ENCODE assay signal across 14 mouse cellular contexts in genomic region chr8:57628787-57629664, GRCm38 (mm10).
"Had no signal": no experiment of that assay in that cellular context is flagged by ENCODE, and none has a peak within 500 bp of the region (broad histone marks: within the 10 kb centered on the region; RNA-seq: fewer than 3 reads in every experiment).

No protein-coding gene starts in this region.

- H3K4me2 ChIP-seq: limb, embryonic 13.5 days; midbrain, embryonic 11.5 days; midbrain, embryonic 15.5 days; neural tube, embryonic 12.5 days had no signal

- H3K27me3 ChIP-seq: limb, embryonic 13.5 days; midbrain, embryonic 15.5 days; neural tube, embryonic 12.5 days had no signal

- H3K9ac ChIP-seq: limb, embryonic 13.5 days; midbrain, embryonic 15.5 days; neural tube, embryonic 12.5 days had no signal

- H3K4me1 ChIP-seq: midbrain, embryonic 15.5 days; neural tube, embryonic 12.5 days had no signal

- H3K36me3 ChIP-seq: limb, embryonic 13.5 days; midbrain, embryonic 15.5 days; neural tube, embryonic 12.5 days had no signal

- DNase-seq: kidney, adult 8-10 months; kidney, postnatal 36 days; left cerebral cortex, postnatal 4 days; lung, adult 18-20 months; lung, postnatal 36 days; spleen, adult 18-20 months; thymus, adult 2 months; thymus, postnatal 25 days had no signal

- H3K4me3 ChIP-seq: limb, embryonic 13.5 days; midbrain, embryonic 15.5 days; neural tube, embryonic 12.5 days had no signal

- H3K27ac ChIP-seq: limb, embryonic 13.5 days; midbrain, embryonic 15.5 days; neural tube, embryonic 12.5 days had no signal

- ATAC-seq: inflammation-experienced regulatory T-cells, adult 6 months; intestine, postnatal 0 days; midbrain, embryonic 15.5 days had no signal

- H3K9me3 ChIP-seq: limb, embryonic 13.5 days; midbrain, embryonic 15.5 days; neural tube, embryonic 12.5 days had no signal
